11 mouse cellular contexts compared by ENCODE assay signal in genomic region chr12:55488661-55489447, GRCm38 (mm10). TPM values are rescaled to one million over a fixed set of nuclear protein-coding genes. Genes with fewer than 3 reads are reported as not detected.
A peak's percentile ranks its signal among the peaks of the same experiment; 100 is the strongest.
DNase-seq lines count a peak whose midpoint lies in the region; ATAC-seq and TF ChIP-seq lines count a peak whose summit lies in the region.
"Had no signal": no experiment of that assay in that cellular context is flagged by ENCODE, and none has a peak within 500 bp of the region (broad histone marks: within the 10 kb centered on the region; RNA-seq: fewer than 3 reads in every experiment).

No protein-coding gene starts in this region.

- no peak for DNase-seq in heart, postnatal 0 days (ENCODE audit: low spot score)
- DNase-seq in heart, postnatal 36 days: no peak
- DNase-seq in CD4-positive, CD25-positive, alpha-beta regulatory T cell, adult 2 months (ENCODE audit: low read depth, low spot score): peak; percentile 86
- DNase-seq in natural killer cell, adult 2 months (ENCODE audit: low spot score in 2 of 2): peak; percentile 68 to 69
- no peak for DNase-seq in ovary, postnatal 36 days (ENCODE audit: low spot score)
- DNase-seq in testis, postnatal 14 days (ENCODE audit: low spot score): no peak
- DNase-seq: retina, postnatal 1 day had no signal

- TF ChIP-seq CTCF in heart, postnatal 0 days (IDR thresholded peaks at IDR 0.05; ENCODE audit: low read depth): no peak

- TF ChIP-seq EP300 in heart, postnatal 0 days (IDR thresholded peaks at IDR 0.05; ENCODE audit: low read depth): 0 out of 2 replicates have a peak, but pooled peaks have one; percentile 17

- H3K4me1 ChIP-seq in heart, postnatal 0 days (ENCODE audit: control insufficient read depth, insufficient read depth): peaks cover 27% of the 10 kb centered on the region
- peaks cover 19% of the 10 kb centered on the region for H3K4me1 ChIP-seq in hindbrain, embryonic 16.5 days (ENCODE audit: control insufficient read depth, insufficient read depth, low read depth, low read length)

- no peaks in the 10 kb centered on the region for H3K9me3 ChIP-seq in heart, postnatal 0 days (replicated peaks; ENCODE audit: control insufficient read depth, low read length)
- H3K9me3 ChIP-seq in hindbrain, embryonic 16.5 days (ENCODE audit: control insufficient read depth, low read length): no peaks in the 10 kb centered on the region
- H3K9me3 ChIP-seq: embryonic facial prominence, embryonic 12.5 days; heart, embryonic 12.5 days had no signal

- no peaks in the 10 kb centered on the region for H3K27me3 ChIP-seq in heart, postnatal 0 days (ENCODE audit: control insufficient read depth, insufficient read depth, low read length)
- H3K27me3 ChIP-seq in hindbrain, embryonic 16.5 days (replicated peaks; ENCODE audit: control insufficient read depth, insufficient read depth, low read length): no peaks in the 10 kb centered on the region
- H3K27me3 ChIP-seq: embryonic facial prominence, embryonic 12.5 days; heart, embryonic 12.5 days had no signal

- no peak overlapping the region for H3K9ac ChIP-seq in heart, postnatal 0 days (replicated peaks; ENCODE audit: low read depth, low read length)
- no peak overlapping the region for H3K9ac ChIP-seq in hindbrain, embryonic 16.5 days (ENCODE audit: low read depth, low read length)
- H3K9ac ChIP-seq: embryonic facial prominence, embryonic 12.5 days; heart, embryonic 12.5 days had no signal

- 70% methylated on average over 13 of the region's 13 CpGs for WGBS in heart, postnatal 0 days
- 85% methylated on average over 13 of the region's 13 CpGs for WGBS in hindbrain, embryonic 16.5 days

- intact Hi-C loops in heart, postnatal 36 days (cut with DNase I): no loop called here

- peak overlapping the region; percentile 40; the same call in 1 of the 2 replicates for H3K27ac ChIP-seq in heart, postnatal 0 days (ENCODE audit: low read depth)
- H3K27ac ChIP-seq in hindbrain, embryonic 16.5 days (ENCODE audit: low read depth, low read length): no peak overlapping the region
- H3K27ac ChIP-seq: embryonic facial prominence, embryonic 12.5 days had no signal

- no peak for ATAC-seq in heart, postnatal 0 days (ENCODE audit: insufficient read depth, low read depth)
- peak; percentile 57 for ATAC-seq in granulocyte monocyte progenitor cell, adult 5-6 weeks (replicated peaks; ENCODE audit: poor library complexity, severe bottlenecking)
- ATAC-seq in hindbrain, embryonic 16.5 days: no peak

- H3K4me2 ChIP-seq in heart, postnatal 0 days (ENCODE audit: low read depth, low read length): peak overlapping the region; percentile 26
- H3K4me2 ChIP-seq in hindbrain, embryonic 16.5 days (ENCODE audit: low read length): no peak overlapping the region
- H3K4me2 ChIP-seq: embryonic facial prominence, embryonic 12.5 days; heart, embryonic 12.5 days had no signal

- H3K36me3 ChIP-seq in heart, postnatal 0 days (replicated peaks; ENCODE audit: control insufficient read depth, insufficient read depth, low read length): peaks cover 37% of the 10 kb centered on the region
- H3K36me3 ChIP-seq in hindbrain, embryonic 16.5 days (ENCODE audit: control insufficient read depth, insufficient read depth, low read length): peaks cover 11% of the 10 kb centered on the region

- 0 out of 2 replicates have a peak overlapping the region, but pooled peaks have one; percentile 6 for H3K4me3 ChIP-seq in heart, postnatal 0 days (ENCODE audit: low read depth, low read length)
- no peak overlapping the region for H3K4me3 ChIP-seq in hindbrain, embryonic 16.5 days (ENCODE audit: low read length)
- H3K4me3 ChIP-seq: embryonic facial prominence, embryonic 12.5 days; heart, embryonic 12.5 days had no signal

RNA-seq across cellular contexts. Expression of gene Nfkbia, which starts 3.6 kb away (rescaled TPM):
- total RNA-seq in heart, postnatal 0 days (2014; rRNA removed; ENCODE audit: low replicate concordance): 65.1 and 108 TPM in 2 replicates
- polyA plus RNA-seq in heart, postnatal 0 days (2015; fragmentation: Nextera tagmentation; extraction: Ambion mirVana): 67.1 and 72.4 TPM in 2 replicates
- 10 to 100 TPM; 32.8 to 65.3 TPM for total RNA-seq in heart, postnatal 36 days (2021)
- 7.5 and 15.3 TPM in 2 replicates for total RNA-seq in granulocyte monocyte progenitor cell, adult 5-6 weeks (2014; fragmentation: Nextera tagmentation)
- total RNA-seq in granulocyte monocyte progenitor cell, adult 5-6 weeks (2017): 65.5 and 75.3 TPM in 2 replicates
- polyA plus RNA-seq in hindbrain, embryonic 16.5 days (2015; fragmentation: Nextera tagmentation; extraction: Ambion mirVana): 62.3 and 64.3 TPM in 2 replicates

Comparison
In these comparisons a context has a peak if more than half of its experiments do, and no peak if none do; other contexts are left out.
1. DNase-seq: peak in CD4-positive, CD25-positive, alpha-beta regulatory T cell, adult 2 months (single experiment) and natural killer cell, adult 2 months (2 of 2); none in heart, postnatal 0 days (single experiment), heart, postnatal 36 days (0 of 2), ovary, postnatal 36 days (single experiment) and testis, postnatal 14 days (single experiment).